Mouse (Mus musculus) bone marrow macrophage, adult 2 months (primary cell): Measurements from ENCODE around the gene Arih2.

Source experiments
- CTCF ChIP-seq: IDR thresholded peaks from 2 replicates; pipeline ENCODE4 v1.5.1; 2012; ENCODE audit warnings: low read depth, mild to moderate bottlenecking, low read length, moderate library complexity
- POLR2A ChIP-seq: IDR thresholded peaks from 2 replicates; pipeline ENCODE4 v1.6.1; 2012; ENCODE audit warnings: mild to moderate bottlenecking, low read depth, low read length, borderline replicate concordance

- TF ChIP-seq CTCF (no peak), POLR2A (no peak)
Measured at GRCm38 (mm10) chr9:108648611-108649560, at the start of gene Arih2.
